Mouse (Mus musculus) neural tube, embryonic 11.5 days (tissue): ENCODE data around the gene Spag7. TPM values are rescaled to one million over a fixed set of nuclear protein-coding genes. Genes with fewer than 3 reads are reported as not detected.

Source experiments
- ATAC-seq: fragments of 200-750 bp; cut with Nextera tagmentation; 2 replicates; pipeline ENCODE4 v1.8.0; 2017; ENCODE audit warnings: moderate number of reproducible peaks, mild to moderate bottlenecking, moderate TSS enrichment, moderate library complexity; ENCODE audit not compliant: insufficient read depth, low FRiP score, low TSS enrichment
- DNase-seq: peaks from one replicate; pipeline ENCODE4 v3.0.0-alpha.2; 2015; ENCODE audit warnings: low spot score
- H3K27ac ChIP-seq: fragments of 300-500 bp; sonication (generic); 2 replicates; pipeline ENCODE4 v1.5.1; 2014; ENCODE audit warnings: low read depth, mild to moderate bottlenecking, low read length
- H3K27me3 ChIP-seq: fragments of 300-500 bp; sonication (generic); 2 replicates; pipeline ENCODE4 v1.6.1; 2014; ENCODE audit warnings: mild to moderate bottlenecking, low read length, mixed read lengths; ENCODE audit not compliant: control insufficient read depth, insufficient read depth
- H3K36me3 ChIP-seq: fragments of 300-500 bp; sonication (generic); 2 replicates; pipeline ENCODE4 v1.6.1; 2014; ENCODE audit warnings: mild to moderate bottlenecking, low read length, moderate library complexity, mixed read lengths; ENCODE audit not compliant: control insufficient read depth, insufficient read depth
- H3K4me1 ChIP-seq: fragments of 300-500 bp; sonication (generic); 2 replicates; pipeline ENCODE4 v1.6.1; 2014; ENCODE audit warnings: low read length, mixed read lengths; ENCODE audit not compliant: control insufficient read depth, insufficient read depth
- H3K4me2 ChIP-seq: fragments of 300-500 bp; sonication (generic); 2 replicates; pipeline ENCODE4 v1.6.1; 2014; ENCODE audit warnings: low read depth, mild to moderate bottlenecking, moderate library complexity
- H3K4me3 ChIP-seq: fragments of 300-500 bp; sonication (generic); 2 replicates; pipeline ENCODE4 v1.5.1; 2014; ENCODE audit warnings: low read depth, low read length
- H3K9ac ChIP-seq: fragments of 300-500 bp; sonication (generic); 2 replicates; pipeline ENCODE4 v1.6.1; 2014; ENCODE audit warnings: mild to moderate bottlenecking, low read length
- H3K9me3 ChIP-seq: fragments of 300-500 bp; sonication (generic); 2 replicates; pipeline ENCODE4 v1.6.1; 2016; ENCODE audit warnings: low read length; ENCODE audit not compliant: control insufficient read depth
- WGBS: fragments of 180-500 bp; shearing (Covaris S2); extraction: QIAGEN DNeasy Blood & Tissue Kit; methylation state at CpG from one replicate; pipeline ENCODE4 v1.1.7; 2014; 5-methylcytosine and 5-hydroxymethylcytosine counted together
- polyA plus RNA-seq: library from polyadenylated mRNA; unstranded; fragments of >200 nt; fragmentation: Nextera tagmentation; extraction: Ambion mirVana; gene quantifications from 2 replicates; pipeline ENCODE4 v1.2.1, GENCODE M21; 2014

The Spag7 gene
- polyA plus RNA-seq, 1 experiment from 2014 or later = 152 TPM

- Histone ChIP-seq H3K9me3 (no peaks in the 10 kb centered on the region), H3K9ac (peak within 1 kb of the TSS; percentile 98), H3K4me3 (peak within 1 kb of the TSS; percentile 100), H3K4me1 (peaks cover 19% of the 10 kb centered on the region), H3K4me2 (peak within 1 kb of the TSS; percentile 86), H3K36me3 (peaks cover 3% of the 10 kb centered on the region; the same call in 1 of the 2 replicates), H3K27me3 (no peaks in the 10 kb centered on the region), H3K27ac (peak within 1 kb of the TSS; percentile 97)
- DNase-seq (no peak), ATAC-seq (no peak)
- WGBS = 3% methylated on average over 3 of the region's 3 CpGs
These were observed 12.3 kb downstream of the Spag7 start, which contains the start of gene Eno3 for GRCm38 (mm10) chr11:70656964-70657363. TSS of gene Eno3 (plus strand) at chr11:70657202.

GRCm38 (mm10) chr11:70656456-70656927 lies 12.7 kb downstream of the Spag7 start:
- Histone ChIP-seq H3K9me3 (no peaks in the 10 kb centered on the region), H3K4me3 (peak overlapping the region; percentile 100), H3K4me1 (peaks cover 19% of the 10 kb centered on the region), H3K9ac (peak overlapping the region; percentile 98), H3K36me3 (peaks cover 3% of the 10 kb centered on the region; the same call in 1 of the 2 replicates), H3K4me2 (peak overlapping the region; percentile 86), H3K27ac (peak overlapping the region; percentile 97), H3K27me3 (no peaks in the 10 kb centered on the region)
- WGBS = 3% methylated on average over 16 of the region's 16 CpGs
- DNase-seq = peak; percentile 44
- ATAC-seq = no peak

GRCm38 (mm10) chr11:70655571-70656455 lies 13.4 kb downstream of the Spag7 start:
- ATAC-seq (peak; percentile 49; the same call in 1 of the 2 replicates), DNase-seq (peak; percentile 68)
- Histone ChIP-seq H3K4me1 (peaks cover 21% of the 10 kb centered on the region), H3K27ac (peak overlapping the region; percentile 97), H3K9me3 (no peaks in the 10 kb centered on the region), H3K4me3 (peak overlapping the region; percentile 100), H3K4me2 (peak overlapping the region; percentile 86), H3K27me3 (no peaks in the 10 kb centered on the region), H3K36me3 (peaks cover 5% of the 10 kb centered on the region; the same call in 1 of the 2 replicates), H3K9ac (peak overlapping the region; percentile 98)
- WGBS = under 1% methylated on average over 60 of the region's 61 CpGs

GRCm38 (mm10) chr11:70654923-70655570 lies 14.2 kb downstream of the Spag7 start:
- peak; percentile 90 for DNase-seq
- ATAC-seq = peak; percentile 49
- WGBS = 0% methylated on average over 47 of the region's 48 CpGs
- Histone ChIP-seq H3K27ac (peak overlapping the region; percentile 97), H3K4me1 (peaks cover 24% of the 10 kb centered on the region), H3K9me3 (no peaks in the 10 kb centered on the region), H3K9ac (peak overlapping the region; percentile 98), H3K36me3 (peaks cover 10% of the 10 kb centered on the region; the same call in 1 of the 2 replicates), H3K4me2 (peak overlapping the region; percentile 86), H3K27me3 (no peaks in the 10 kb centered on the region), H3K4me3 (peak overlapping the region; percentile 100)

- WGBS = 0% methylated on average over 49 of the region's 61 CpGs
These were observed 14.9 kb downstream of the Spag7 start, which contains the start of gene Pfn1 for GRCm38 (mm10) chr11:70654198-70654922. TSS of gene Pfn1 (minus strand) at chr11:70654644.

GRCm38 (mm10) chr11:70653345-70654197 lies 15.6 kb downstream of the Spag7 start:
- DNase-seq = peak; percentile 80
- peak; percentile 60 for ATAC-seq
- peak overlapping the region; percentile 98 for H3K9ac ChIP-seq
- no peaks in the 10 kb centered on the region for H3K27me3 ChIP-seq
- H3K9me3 ChIP-seq = no peaks in the 10 kb centered on the region
- 1% methylated on average over 45 of the region's 63 CpGs for WGBS
- H3K27ac ChIP-seq = peak overlapping the region; percentile 97
- peak overlapping the region; percentile 100 for H3K4me3 ChIP-seq
- peaks cover 13% of the 10 kb centered on the region for H3K36me3 ChIP-seq
- peak overlapping the region; percentile 86 for H3K4me2 ChIP-seq
- H3K4me1 ChIP-seq = peaks cover 24% of the 10 kb centered on the region

More at GRCm38 (mm10) chr11:70654198-70654922, 14.9 kb downstream of the Spag7 start, which contains the start of gene Pfn1:
- peak; percentile 83 for DNase-seq
- Histone ChIP-seq H3K9me3 (no peaks in the 10 kb centered on the region), H3K4me1 (peaks cover 24% of the 10 kb centered on the region), H3K36me3 (peaks cover 13% of the 10 kb centered on the region), H3K4me2 (peak within 1 kb of the TSS; percentile 86), H3K9ac (peak within 1 kb of the TSS; percentile 98), H3K27ac (peak within 1 kb of the TSS; percentile 97), H3K4me3 (peak within 1 kb of the TSS; percentile 100), H3K27me3 (no peaks in the 10 kb centered on the region)
- peak; percentile 27 for ATAC-seq

- DNase-seq (no peak), ATAC-seq (no peak)
- 66% methylated on average over 6 of the region's 6 CpGs for WGBS
- Histone ChIP-seq H3K4me2 (peak overlapping the region; percentile 86), H3K27me3 (no peaks in the 10 kb centered on the region), H3K4me3 (peak overlapping the region; percentile 100), H3K9me3 (no peaks in the 10 kb centered on the region), H3K4me1 (peaks cover 30% of the 10 kb centered on the region), H3K9ac (peak overlapping the region; percentile 98), H3K36me3 (peaks cover 13% of the 10 kb centered on the region), H3K27ac (peak overlapping the region; percentile 97; the same call in 1 of the 2 replicates)
These were observed 16.3 kb downstream of the Spag7 start for GRCm38 (mm10) chr11:70652884-70653344.
